Mouse (Mus musculus) liver, adult 2 months (tissue): Measurements from ENCODE around the gene Nckap5l.

ENCODE experiments used
- CTCF ChIP-seq: fragments of 200-500 bp; IDR thresholded peaks from 2 replicates; pipeline ENCODE4 v1.5.1; 2011; ENCODE audit warnings: low read depth, low read length, control low read depth
- POLR2A ChIP-seq: fragments of 200-500 bp; IDR thresholded peaks from 2 replicates; pipeline ENCODE4 v1.6.1; 2011; ENCODE audit warnings: low read length, control low read depth; ENCODE audit not compliant: insufficient read depth; ENCODE audit errors: extremely low read depth

- no peak for TF ChIP-seq POLR2A
- no peak for TF ChIP-seq CTCF
These were observed 48.7 kb downstream of the Nckap5l start for GRCm38 (mm10) chr15:99408845-99409244.
